Mouse (Mus musculus): ENCODE measurements around the gene Stat3.

Stat3 gene

DNA sequence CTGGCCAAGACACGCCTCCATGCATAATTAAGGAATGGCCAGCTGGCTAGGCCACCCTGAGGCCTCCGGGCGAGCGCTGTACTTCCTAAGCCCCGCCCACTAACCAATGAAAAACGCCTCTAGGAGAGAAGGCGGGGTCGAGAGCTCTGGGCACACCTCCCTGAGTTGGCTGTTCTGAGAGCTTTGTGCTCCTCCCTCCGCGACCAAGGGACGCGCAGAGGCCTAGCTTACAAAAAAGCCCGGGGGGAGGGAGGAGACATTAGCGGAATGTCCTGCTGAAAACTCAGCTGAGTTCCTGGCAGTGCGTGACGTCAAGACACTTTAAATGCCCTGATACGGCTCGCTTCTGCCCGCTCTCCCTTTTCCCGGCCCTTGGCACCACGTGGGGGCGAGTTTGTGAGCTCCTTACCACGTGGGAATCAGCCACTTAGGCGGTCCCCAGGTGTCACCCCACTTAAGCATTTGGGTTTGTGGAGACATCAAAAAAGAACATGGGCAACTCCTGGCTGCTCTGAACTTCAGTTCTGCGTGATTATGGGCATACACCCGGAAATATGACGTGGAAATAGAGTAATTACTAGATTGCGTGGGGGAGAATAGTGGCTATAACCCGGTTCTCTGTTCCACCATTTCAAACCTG is at the start of gene Stat3:
Stat3 (minus strand) TSS at position 29 of the 640 bp plus-strand sequence.
- peak; percentile 95 for DNase-seq (ENCODE audit: extremely low read depth, low read depth, low spot score)

DNA sequence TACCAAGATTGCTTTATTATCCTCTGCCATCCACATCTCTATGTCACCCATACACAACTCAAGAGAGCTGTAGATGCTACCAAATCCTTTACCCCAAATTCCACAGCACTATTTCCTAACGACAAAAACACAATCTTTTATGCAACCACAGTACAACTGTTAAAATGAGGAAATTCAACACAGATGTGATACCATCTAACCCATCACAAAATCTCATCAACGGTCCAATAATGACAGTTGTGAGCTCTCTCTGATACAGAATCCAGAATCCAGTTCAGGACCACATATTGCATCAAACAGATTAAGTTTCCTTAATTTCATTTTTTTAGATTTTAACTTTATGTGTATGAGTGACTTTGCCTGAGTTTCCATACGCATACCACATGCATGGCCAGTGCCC is 49.3 kb upstream of the Stat3 start:
- no peak for DNase-seq (ENCODE audit: extremely low read depth, low read depth, low spot score)

DNA sequence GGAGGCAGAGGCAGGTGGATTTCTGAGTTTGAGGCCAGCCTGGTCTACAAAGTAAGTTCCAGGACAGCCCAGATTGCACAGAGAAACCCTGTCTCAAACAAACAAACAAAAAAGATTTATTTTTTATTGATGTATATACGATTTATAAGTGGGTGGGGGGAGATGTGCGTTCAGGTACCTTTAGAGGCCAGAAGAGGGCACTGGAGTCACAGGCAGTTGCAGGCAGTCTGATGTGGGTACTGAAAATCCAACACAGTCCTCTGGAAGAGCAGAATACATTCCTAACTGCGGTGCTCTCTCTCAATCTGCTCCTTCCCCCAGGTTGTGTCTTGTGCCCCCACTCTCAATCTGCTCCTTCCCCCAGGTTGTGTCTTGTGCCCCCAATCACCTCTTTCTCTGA is 46.3 kb upstream of the Stat3 start:
- no peak for DNase-seq (ENCODE audit: extremely low read depth, low read depth, low spot score)

DNA sequence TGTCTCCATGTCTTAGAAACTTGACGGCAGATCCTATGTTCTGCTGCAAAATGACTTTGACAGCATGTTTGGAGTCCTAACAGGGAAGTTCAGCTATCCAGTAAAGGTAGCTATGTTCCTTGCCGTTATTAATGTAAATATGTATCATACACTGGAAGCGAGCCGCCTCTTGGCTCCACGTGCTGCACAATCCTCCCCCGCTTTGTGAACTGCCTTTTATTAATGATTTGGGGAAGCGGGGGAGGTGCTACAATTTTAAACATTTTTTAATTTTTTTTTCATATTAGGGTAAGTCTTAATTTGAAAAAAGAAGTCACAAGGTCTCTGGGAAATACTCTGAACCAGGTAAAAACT is 44.4 kb upstream of the Stat3 start:
- no peak for DNase-seq (ENCODE audit: extremely low read depth, low read depth, low spot score)

DNA sequence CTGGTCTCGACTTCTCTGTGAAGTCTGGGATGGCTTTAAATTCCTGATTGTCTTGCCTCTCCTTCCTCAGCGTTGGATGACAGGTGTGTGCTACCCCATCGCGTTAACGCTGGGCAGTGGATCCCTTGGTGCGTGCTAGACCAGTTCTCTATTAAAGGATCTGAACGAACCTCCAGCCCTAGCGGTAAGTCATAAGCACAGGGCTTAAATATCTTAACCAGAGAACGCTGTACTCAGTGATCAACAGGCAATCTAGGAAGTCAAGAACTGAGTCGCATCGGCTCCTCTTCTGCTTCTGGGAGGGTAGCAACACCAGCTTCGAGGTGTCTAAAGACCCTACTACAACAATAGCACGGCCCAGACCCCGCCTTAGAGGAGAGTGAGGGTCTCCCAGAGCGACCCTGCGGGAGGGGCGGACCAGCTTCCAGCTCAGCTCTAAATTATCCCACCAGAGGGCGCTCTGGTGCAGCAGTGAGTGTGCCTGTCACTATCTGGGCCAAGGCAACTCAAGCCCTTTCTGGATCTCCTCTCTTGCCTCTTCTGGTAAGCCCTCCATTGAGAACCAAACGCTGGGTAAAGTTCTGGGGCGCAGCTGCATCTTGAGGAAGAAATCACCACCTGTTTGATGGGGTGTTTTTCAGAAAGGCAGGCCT is 43.9 kb upstream of the Stat3 start:
- no peak for DNase-seq (ENCODE audit: extremely low read depth, low read depth, low spot score)

DNA sequence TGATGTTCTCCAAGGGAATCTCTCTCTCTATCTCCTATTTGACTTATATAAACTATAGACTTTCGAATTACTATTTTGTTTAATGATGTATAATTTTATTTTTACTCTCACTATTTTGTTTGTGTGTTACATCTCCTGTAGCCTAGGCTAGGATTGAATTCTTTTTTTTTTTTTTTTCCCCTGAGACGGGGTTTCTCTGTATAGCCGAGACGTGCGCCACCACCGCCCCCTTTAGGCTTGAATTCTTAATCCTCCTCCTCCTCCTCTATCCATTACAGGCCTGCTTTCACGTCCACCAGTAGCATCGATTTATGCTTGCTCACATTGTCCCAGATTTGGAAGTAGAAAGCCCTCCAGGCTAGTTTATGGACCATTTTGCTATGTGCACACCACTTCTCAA is 42.7 kb upstream of the Stat3 start:
- DNase-seq (ENCODE audit: extremely low read depth, low read depth, low spot score) = no peak

DNA sequence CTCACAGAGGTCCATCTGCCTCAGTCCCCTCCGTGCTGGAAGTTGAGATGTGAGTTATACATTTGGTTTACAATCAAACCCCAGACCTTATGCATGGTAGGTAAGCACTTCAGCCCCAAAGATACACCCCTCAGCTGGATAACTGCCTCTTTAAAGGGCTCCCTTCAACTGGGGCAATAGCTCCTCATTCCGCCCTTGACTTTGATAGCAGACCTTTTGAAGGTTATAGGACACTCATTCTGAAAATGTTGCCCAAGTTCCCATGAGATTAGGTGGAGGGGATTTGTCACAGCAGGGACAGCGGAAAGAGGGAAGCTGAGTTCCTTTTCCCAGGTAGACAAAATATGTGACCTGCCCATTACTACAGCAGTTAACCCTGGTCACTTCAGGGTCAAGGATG is 41.9 kb upstream of the Stat3 start:
- DNase-seq (ENCODE audit: extremely low read depth, low read depth, low spot score) = no peak

DNA sequence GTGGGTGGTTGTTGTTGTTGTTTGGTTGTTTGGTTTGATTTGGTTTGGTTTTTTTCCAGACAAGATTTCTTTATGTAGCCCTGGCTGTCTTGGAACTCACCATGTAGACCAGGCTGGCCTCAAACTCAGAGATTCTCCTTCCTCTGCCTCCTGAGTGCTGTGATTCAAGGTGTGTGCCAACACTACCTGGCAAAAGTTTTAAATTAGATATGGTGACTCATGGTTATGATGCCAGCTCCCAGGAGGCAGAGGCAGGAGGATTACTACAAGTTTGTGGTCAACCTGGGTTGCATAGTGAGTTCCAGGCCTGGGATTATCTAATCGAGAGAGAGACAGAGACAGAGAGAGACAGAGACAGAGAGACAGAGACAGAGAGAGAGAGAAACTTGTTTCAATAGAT is 41.1 kb upstream of the Stat3 start:
- no peak for DNase-seq (ENCODE audit: extremely low read depth, low read depth, low spot score)

DNA sequence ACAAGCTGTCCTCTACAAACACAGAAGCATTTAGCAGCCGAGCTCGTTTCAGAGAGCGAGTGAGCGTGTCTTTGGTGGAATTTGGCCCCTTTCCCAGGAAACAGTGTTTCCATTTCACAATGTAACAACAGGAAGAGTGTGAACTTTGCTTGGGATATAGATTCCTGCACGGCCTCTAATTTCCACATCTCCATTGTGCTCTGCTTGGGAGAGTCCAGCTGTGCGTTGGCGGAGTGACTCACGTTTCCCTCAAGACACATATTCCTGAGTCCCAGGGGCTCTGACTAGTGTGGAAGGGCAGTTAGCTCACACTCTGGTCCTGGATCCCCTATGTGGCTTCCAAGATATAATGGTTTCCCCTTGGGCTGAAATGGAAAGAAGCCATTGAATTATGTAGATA is 40.5 kb upstream of the Stat3 start:
- peak; percentile 93 for DNase-seq (ENCODE audit: extremely low read depth, low read depth, low spot score)

DNA sequence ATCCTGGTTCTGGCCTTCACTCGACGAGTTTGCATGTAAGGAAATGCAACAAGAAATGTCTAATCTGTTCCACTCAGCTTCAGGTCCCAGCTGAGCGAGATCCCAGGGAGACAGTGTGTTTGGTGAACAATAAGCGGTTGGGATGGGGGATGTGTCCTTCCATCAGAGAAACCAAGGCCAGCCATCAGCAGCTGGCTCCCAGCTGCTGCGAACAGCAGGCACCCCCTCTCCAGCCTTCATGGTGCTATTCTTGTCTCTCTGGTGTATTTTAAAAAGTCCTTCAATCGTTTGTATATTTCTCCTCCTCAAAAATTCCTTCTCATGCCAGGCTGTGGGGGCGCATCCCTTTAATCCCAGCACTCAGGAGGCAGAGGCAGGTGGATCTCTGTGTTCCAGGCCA is 35.9 kb upstream of the Stat3 start:
- no peak for DNase-seq (ENCODE audit: extremely low read depth, low read depth, low spot score)

DNA sequence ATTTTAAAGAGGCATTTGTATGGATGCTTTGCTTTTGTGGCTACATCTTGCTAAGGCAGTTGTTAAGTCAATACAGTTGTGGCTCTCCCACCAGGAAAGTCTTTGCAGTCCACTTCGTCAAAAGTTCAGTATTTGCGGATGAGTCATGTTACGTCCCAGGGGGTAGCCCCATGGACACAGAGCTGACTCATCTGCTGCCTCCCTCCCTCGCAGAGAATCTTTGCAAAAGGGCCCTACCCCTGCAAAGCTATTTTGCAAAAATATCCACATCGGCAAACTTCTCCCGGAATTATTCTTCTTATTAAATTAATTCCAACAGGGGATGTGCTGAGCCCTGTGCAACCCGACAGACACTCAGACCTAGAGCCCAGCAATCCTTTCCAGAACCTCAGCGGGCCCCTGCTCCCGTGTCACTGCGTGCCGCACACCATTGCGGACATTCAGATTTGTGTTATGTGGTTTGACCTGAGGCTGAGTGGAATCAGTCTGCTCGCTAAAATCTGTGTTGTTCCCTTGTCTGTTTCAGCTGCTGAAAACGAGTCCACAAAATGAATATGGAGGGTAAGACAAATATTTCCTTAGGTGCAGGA is 35.1 kb upstream of the Stat3 start:
- no peak for DNase-seq (ENCODE audit: extremely low read depth, low read depth, low spot score)

DNA sequence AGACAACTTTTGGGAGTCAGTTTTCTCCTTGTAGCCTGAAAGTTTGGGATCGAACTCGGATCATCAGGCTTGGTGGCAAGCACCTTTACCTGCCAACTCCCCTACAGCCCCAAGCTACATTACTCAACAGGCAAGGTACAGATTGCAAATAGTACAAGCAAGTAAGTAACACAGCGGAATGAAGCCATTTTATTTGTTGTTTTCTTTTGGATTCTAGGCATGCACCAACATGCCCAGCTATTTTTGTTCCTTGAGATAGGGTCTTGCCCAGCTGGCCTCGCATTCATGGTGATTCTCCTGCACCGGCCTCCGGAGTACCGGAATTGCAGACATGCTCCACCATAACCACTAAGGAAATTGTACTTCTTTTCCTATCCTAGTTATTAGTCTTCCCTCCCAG is 33.9 kb upstream of the Stat3 start:
- peak; percentile 58 for DNase-seq (ENCODE audit: extremely low read depth, low read depth, low spot score)

DNA sequence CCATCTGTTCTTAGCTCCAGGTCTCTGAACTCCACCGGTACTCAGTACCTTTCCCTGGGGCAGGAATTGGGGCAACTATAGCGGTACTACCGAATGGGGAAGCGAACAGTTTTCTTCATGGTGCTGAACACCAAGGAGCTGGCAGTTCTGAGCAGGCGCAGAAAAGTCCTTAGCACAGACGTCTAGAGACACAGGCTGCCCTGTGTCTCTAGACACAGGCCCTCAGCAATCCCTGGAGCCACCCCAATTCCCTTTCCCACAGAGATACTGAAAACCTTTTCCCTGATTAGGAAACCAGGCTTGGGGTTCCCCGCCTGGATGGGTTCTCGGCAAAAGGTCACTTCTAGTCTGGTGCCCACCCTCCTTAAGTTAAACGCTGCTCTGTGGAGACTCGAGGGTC is 32.1 kb upstream of the Stat3 start:
- DNase-seq (ENCODE audit: extremely low read depth, low read depth, low spot score) = no peak

DNA sequence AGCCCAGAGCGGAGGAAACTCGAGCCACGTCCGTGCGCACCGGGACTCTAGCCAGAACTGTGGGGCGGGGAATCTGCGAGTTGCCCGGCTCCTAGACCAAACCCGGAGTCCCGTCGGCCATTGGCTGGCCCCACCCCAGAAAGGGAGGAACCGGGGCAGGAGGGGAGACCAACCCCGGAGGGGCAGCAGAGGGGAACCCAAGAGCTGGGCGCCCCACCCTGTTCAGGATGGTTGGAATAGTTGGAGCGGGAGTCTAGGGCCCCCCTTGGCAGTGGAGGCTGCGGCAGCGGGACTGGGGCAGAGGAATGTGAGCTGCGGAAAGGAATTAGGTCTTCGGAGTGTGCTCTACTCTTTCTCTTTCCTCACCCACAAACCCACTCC is 31.2 kb upstream of the Stat3 start, which contains the start of gene Cavin1:
Cavin1 (minus strand) TSS at position 331 of the 381 bp plus-strand sequence.
- no peak for DNase-seq (ENCODE audit: extremely low read depth, low read depth, low spot score)

DNA sequence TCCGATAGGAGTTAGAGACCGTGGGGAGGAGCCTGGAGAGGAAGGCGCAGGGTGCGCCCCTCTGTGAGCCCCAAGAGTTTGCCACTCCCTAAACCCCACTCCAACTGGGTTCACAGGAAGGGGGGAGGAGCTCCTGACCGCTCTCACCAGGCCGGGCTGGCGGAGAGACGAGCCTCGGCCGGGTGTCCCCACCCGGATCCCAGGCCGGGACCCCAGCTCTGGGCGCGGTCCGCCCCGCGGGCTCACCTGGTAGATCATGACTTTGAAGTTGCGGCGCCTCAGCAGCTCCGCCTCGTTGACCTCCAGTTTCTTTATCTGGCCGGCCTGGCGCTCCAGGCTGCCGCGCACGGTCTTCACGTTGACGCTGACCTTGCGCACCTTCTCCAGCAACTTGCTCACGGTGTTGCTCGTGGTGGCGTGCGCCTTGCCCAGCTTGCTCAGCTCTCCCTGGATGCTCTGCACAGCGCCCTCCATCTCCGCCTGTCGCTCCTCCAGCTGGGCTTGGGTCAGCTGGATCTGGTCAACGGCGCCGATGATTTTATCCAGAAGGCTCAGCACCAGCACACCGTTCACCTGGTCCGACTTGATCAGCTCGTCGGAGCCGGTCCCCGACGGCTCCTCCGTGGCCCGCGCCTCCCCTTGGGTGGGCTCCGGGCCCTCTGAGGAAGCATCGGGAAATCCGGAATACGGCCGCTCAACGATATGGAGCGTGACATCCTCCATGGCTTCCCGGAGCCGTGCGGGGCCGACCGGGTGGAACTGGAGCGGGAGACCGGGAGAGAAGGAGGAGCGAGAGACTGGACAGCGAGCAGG is 30.6 kb upstream of the Stat3 start:
- no peak for DNase-seq (ENCODE audit: extremely low read depth, low read depth, low spot score)

DNA sequence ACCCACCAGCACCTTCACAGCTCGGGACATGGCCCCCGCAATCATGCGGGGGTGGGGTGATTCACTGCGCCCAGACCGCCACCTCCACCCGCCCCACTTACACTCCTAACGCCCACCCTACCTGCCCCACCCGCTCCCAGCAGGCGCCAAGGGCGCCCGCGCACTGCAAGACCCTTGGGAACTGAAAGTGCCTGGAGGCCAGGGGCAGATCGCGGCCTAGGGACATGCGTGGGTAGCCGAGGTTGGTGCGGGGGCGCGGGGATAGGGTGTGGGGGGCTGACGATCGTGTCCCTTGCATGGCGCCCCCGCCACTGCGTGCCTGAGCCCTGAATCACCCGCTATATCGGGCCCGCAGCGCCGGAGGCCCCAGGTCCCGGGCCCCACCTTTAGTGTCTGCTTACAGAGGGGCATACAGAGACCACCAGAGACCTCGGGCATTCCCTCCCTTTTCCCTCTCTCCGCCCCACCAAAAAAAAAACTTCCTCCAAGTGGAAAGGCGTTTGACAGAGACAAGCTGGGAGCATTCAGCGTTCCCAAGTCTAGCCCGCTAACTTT is 29.9 kb upstream of the Stat3 start:
- DNase-seq (ENCODE audit: extremely low read depth, low read depth, low spot score) = no peak

DNA sequence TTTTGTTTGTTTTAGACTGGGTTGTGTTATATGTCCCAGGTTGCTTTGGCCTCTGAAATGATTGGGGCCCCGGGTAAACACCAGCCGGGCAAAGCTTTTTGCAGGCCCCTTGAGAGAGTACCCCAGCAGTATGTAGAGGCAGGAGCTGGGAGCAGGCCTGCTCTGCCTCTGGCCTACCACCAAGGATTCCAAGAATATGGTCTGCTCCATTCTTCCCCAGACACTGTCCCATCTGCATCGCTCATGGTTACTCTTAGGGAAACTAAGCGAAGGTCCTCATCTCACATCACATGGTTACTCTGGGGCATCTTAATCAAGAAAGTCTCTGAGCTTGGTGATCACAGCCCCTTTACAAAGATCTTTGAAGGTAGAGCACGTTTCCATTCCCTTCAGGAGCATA is 29.2 kb upstream of the Stat3 start:
- no peak for DNase-seq (ENCODE audit: extremely low read depth, low read depth, low spot score)

DNA sequence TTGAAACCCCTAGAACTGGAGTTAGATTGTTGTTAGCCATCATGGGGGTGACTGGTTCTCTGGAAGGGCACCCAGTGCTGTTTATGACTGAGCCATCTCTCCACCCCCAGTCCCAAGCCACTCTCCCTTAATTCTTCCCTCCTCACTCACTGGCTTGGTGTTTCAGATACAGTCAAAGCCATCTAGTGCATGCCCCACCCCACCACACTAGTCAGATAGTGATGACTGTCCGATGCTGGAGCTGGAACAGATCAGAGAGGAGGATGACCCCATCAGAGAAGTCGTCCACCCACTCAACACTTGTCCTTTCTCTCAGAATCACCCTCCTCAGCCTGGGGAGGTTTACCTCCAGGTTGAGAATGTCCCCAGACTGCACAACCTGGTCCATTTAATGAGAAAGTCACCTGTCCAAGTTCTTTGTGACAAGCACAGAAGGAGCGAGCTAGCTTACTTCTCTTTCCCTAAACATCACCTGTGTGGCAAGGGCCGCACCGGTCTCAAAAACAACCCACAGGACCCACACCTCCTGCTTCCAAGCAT is 28.6 kb upstream of the Stat3 start:
- DNase-seq (ENCODE audit: extremely low read depth, low read depth, low spot score) = no peak

DNA sequence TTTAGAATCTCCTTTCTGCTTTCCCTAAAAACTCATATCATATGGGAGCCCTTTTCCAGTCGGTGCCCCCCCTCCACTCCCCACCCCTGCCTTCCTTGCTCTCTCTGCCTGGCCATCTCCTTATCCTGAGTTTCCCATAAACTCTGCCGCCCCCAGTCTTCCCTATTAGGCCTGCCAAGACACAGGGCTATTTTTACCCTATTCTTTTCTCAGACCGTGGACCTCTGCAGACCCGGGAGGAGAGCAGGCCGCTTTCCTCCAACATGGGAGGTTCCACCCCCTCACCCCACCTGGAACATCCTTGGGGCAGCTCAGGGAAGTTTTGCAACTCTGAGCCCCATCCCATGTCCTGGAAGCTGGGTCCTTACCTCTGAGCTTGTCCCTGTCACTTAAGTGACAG is 28.0 kb upstream of the Stat3 start:
- no peak for DNase-seq (ENCODE audit: extremely low read depth, low read depth, low spot score)

DNA sequence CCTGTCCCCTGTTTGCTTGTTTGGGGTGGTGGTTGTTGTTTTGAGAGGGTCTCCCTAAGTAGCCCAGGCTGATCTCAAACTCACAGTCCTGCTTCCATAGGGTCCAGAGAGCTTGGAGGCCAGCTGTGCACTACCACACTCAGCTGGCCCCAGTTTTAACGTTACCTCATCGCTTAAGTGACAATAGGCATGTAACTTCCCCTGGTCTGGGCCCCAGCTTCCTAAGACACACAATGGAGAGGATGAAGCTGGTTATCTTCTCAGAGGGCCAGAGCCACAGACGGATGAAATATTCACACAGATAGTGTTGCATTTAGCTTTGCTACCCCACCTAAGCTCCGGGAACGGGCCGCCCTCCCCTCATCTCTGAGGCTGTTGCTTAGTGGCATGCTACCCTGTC is 26.4 kb upstream of the Stat3 start:
- DNase-seq (ENCODE audit: extremely low read depth, low read depth, low spot score) = no peak

DNA sequence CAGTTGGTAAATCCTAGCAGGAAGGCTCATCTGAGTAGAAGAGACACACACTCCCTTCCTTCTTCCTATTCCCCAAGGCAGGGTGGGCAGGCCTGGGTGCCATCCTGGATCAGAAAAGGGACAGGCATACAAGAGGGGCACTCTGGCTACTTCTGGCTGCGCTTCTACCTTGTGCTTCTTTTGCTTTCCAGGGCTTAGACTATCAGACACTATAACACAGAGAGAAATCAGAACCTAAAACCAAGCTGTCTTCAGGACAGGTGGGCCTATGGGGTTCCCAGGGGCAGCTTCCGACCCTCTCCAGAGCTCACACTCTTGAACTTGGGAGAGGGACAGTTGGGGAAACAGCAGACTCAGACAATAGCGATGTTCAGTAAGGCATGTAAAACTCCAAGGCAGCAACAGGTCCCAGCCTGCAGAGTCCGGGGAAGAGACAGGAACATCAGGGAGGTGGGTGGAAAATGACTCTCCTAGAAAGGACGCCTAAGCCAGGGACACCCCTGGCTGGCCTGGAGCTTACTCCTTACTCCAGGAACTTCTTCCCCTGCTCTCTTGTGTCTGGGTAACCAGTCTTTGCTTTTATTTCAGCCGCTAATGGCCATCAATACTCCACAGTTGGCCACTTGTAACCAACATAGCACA is 25.7 kb upstream of the Stat3 start:
- peak; percentile 64 for DNase-seq (ENCODE audit: extremely low read depth, low read depth, low spot score)
